Mouse (Mus musculus) layer of hippocampus, adult 9-11 months (tissue): ENCODE results near the gene Olfr1502.
"Not testable (repeated sequence)": the region's sequence is repeated elsewhere in the genome, so short reads cannot be mapped to it uniquely, and the experiment has no call there.

Experiments used
- DNase-seq: peaks from one replicate; pipeline ENCODE4 v3.0.0; 2022

Olfr1502 gene

DNA sequence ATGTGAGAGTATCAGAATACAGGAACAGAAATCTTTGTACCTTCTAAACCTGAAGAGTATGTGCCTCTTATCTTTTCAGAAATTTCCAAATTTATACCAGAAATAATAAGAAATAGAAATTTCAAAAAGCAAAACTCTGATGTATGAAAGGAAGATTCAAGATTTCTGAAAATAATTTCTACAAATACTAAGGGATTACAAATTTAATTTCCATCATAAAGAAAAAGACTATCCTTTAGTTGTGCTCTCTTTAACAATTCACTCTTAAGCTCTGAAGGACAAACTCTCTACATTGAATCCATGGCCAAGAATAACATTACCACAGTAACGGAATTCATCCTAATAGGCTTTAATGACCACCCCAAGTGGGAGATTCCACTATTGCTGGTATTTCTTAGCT, at the start of gene Olfr1502:
Olfr1502 (plus strand) TSS at position 301 of the 400 bp plus-strand sequence.
- DNase-seq = no peak

DNA sequence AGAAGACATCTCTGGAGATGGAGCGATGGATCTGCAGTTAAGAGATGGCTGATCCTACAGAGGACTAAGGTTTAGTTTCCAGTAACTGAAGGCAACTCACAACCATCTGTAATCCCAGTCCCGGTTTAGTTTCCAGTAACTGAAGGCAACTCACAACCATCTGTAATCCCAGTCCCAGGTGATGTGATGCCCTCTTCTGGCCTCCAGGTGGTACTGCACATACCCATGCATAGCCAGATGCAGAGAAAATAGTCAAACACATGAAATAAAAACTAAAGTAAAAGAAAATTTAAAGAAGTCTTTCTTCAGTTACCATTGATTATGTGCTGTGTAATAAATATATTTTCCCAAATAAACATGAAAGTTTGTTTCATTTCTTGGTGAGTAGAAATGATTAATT, 48.8 kb upstream of the Olfr1502 start:
- DNase-seq = no peak

DNA sequence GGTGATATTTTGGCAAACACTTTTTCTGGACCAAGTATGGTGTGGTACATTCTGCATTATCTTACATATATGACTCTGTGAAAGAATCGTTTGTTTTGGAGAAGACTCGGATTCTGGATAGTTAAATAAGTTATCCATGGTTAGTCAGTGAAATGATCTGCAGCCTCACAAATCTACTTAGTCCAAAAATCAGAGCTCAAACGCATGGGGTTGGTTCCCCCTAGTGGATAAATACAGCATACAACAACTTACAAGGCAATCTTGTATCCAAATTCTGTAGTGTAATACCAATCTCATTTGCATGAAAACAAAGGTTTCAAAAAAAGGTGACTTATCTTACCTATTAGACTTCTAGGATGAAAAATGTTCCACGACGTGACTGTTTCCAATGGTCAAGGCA, 42.8 kb upstream of the Olfr1502 start:
- no peak for DNase-seq

DNA sequence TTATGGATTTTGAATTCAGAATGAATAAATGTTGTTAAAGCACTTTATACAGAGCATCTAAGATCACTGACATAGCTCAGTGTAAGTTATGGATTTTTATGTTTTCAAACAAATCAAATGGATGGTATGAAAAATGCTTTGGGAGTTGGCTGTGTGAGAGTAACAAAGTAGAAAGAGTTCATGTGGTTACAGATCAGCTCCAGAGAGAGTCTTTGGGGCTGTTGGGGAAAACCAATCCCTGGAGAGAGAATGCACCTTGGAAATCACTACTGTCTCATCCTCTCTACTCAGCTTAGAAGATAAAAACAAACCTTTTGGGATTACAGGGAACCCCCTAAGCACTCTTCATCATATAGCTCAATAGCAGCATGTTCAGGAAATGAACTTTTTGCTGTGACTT, 42.2 kb upstream of the Olfr1502 start, which contains the start of gene Olfr1499:
Olfr1499 (minus strand) TSS at position 101 of the 400 bp plus-strand sequence.
- no peak for DNase-seq

DNA sequence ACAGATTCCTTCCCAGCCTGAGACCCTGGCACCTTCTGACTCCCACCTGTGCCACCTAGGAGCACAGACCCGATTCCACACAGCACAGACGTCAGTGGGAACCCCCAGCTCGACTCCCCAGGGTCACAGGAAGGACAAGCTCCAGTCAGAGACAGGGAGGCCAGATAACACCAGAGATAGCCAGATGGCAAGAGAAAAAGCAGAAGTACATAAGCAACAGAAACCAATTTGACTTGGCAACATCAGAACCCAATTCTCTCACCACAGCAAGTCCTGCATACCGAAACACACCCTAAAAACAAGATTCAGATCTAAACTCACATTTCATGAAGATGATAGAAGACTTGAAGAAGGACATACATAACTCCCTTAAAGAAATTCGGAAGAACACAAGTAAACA, 40.7 kb upstream of the Olfr1502 start:
- no peak for DNase-seq

DNA sequence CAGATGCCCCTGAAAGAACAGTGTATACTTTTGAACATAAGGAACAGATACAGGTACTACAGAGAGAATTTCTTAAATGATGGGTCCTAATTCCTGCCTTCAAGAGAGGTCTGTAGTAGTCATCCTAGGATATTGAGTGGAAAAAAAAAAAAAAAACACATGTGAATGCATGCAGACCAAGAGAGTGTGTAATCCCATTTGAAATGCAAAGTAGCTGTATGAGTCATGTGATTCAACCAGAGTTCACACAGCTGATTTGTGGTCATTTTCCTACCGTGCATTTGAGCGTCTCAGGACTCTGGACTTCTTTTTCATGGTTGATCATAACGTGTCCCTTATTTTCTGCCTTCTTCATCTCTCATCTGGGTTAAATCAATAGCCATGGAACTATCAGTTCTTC, 33.1 kb upstream of the Olfr1502 start:
- DNase-seq = no peak

DNA sequence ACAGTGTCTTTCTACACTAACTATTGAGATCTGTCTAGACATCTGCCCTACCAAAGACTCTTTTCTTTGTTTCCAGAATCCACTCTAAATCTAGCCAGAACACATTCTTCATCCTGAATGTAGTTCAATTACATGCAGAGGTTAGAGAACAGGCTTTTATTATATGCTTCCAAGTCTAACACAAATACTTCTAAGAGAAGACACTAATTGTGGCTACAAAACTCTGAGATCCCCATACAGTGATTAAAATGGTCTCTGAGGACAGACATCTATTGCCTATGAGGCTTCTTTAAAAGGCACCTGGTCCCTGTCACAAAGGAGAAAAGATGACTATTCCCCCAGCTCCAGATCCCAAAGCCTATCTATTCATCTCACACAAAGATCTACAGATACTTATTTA, 31.2 kb upstream of the Olfr1502 start, which contains the start of gene Olfr1500:
Olfr1500 (minus strand) TSS at position 101 of the 400 bp plus-strand sequence.
- DNase-seq = no peak

DNA sequence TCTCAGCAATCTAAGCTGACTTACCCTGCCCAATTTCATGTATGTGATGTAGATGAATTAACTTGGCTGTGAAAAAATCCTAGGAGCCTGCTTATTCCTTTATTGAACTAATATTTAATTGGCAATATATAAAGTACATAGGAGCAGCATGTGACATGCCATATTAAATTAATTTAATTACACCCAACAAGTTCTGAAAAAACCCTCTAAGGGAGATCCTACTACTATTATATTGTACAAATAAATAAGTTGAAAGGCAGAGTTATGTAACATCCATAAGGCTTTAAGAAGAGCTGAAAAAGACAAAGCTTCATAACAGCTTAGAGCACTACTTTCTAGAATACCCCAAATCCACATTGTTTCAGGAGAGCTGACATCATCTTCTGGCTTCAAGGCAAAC, 11.0 kb upstream of the Olfr1502 start, which contains the start of gene Olfr1501:
Olfr1501 (minus strand) TSS at position 101 of the 400 bp plus-strand sequence.
- DNase-seq = not testable (repeated sequence)

DNA sequence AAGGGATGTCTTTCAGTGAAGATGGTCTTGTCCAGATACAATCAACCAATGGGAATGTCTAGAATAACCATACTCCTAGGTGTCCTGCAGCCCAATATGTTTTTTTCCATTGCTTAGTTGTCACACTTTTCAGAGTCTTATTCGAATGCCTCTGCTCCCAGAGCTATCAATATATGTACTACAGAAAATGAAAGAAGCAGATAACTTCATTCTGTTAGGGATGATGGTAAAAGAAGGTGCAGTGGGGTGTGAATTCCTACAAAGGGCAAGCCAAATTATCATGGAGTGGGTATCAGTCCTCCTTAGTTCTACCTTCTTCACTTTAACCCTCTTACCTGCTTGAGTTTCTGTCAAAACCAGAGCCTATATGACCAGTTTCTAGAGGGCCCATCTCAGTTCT, 36.2 kb downstream of the Olfr1502 start, which contains the start of gene Olfr1504:
Olfr1504 (minus strand) TSS at position 101 of the 400 bp plus-strand sequence.
- no peak for DNase-seq
